Mouse (Mus musculus) c-Kit-negative CD71-positive TER-119-positive erythroid progenitor cells, embryonic 14.5 days (primary cell): ENCODE data around the gene Carnmt1.

Source experiments
- DNase-seq: peaks from one replicate; pipeline ENCODE4 v3.0.0-alpha.2; 2013; ENCODE audit warnings: low read depth, low spot score

The Carnmt1 gene

GRCm38 (mm10) chr19:18670608-18671007, at the start of gene Carnmt1:
Gene Carnmt1, plus strand, starts transcription at chr19:18670764.
- DNase-seq = peak; percentile 96

DNA sequence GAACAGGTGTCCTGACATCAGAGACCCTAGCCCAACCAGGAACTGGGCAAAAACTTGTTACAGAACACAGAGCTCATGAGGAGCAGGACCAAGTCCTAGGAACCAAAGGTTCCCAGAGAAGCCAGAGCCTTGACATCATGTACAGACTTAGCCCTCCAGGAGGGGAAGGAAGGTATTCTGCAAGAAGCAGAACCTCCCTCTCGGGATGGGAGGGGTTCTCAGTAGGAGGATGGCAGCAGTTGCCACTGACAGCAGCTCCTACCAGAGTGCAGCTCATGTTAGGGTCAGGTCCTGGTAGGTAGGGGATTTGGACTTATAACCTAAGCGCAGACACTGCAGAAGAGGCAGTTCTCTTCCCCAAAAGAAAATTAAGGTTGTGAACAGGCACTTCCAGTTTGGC, 46.7 kb upstream of the Carnmt1 start:
- no peak for DNase-seq

GRCm38 (mm10) chr19:18629589-18629988, 41.0 kb upstream of the Carnmt1 start:
- no peak for DNase-seq

DNA sequence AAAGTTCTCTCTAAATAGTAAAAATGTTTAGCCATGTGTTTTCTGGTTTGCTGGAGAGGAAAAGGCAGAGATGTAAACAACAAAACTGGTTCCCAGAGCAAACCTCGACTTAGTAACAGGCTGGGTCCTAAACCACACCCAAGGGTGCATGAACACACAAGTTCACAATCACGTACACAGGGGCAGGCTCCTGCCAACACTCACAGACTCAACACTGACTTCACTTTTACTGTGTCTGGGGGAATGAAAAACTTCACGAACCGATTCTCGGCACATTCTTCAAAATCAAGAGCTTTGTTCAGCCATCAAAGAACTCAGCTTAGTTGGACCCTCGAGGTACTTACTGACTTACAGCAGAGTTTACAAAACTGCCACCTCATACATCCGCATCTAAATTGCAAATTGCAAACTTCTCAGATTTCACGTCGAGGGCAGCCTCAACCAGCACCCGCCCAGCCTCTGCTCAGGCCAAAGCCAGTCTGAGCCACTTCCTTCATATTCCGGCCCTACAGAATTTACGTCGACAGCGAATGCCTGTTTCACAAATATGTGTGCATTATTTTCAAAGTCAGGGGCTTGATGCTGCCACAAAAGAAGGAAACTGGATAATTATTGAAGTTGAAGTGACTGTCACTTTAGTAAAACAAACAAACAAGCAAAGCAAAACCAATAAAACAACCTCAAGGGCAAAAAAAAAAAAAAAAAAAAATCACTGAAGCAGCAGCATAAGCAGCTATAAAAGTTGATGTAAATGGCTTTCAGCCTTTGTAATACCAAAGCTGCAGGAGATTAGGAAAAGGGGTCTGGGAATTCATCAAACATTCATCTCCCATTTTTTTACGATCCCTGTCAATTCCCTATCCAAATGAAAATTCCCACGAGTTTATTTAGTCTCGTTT, 40.1 kb upstream of the Carnmt1 start:
- DNase-seq = no peak

- no peak for DNase-seq
Measured at GRCm38 (mm10) chr19:18631161-18631643, 39.4 kb upstream of the Carnmt1 start.

DNA sequence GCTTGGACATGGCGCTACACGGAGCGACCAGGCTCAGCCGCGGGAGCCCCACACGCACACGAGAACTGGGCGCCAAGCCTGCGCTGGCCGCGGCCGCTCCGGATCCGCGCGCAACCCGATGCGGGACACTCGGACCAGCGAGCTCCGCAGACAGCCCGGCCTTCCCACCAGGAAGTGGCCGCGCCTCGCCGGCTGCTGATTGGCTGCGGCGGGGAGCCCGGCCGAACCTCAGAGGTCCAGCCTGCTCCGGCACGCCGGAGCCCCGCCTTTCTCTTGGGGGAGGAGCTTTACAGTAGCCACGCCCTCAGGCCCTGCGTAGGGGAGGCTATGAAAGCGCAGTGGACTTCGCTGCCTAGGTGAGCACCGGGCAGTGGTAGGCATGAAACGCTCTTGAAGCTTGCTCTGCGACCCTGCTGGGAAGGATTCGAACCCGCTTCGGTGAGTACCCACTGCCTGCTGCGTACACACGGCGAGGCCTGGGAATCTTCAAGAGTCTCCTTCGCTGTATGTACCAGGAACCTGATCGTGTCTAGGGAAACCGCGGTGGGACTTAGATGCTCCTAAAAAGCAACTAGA, 38.8 kb upstream of the Carnmt1 start, which contains the start of the genes Ostf1 and Nmrk1:
Gene Ostf1, minus strand, starts transcription at position 180 of the 576 bp plus-strand sequence.
Gene Nmrk1, plus strand, starts transcription at position 307 of the 576 bp plus-strand sequence.
- peak; percentile 85 for DNase-seq

DNA sequence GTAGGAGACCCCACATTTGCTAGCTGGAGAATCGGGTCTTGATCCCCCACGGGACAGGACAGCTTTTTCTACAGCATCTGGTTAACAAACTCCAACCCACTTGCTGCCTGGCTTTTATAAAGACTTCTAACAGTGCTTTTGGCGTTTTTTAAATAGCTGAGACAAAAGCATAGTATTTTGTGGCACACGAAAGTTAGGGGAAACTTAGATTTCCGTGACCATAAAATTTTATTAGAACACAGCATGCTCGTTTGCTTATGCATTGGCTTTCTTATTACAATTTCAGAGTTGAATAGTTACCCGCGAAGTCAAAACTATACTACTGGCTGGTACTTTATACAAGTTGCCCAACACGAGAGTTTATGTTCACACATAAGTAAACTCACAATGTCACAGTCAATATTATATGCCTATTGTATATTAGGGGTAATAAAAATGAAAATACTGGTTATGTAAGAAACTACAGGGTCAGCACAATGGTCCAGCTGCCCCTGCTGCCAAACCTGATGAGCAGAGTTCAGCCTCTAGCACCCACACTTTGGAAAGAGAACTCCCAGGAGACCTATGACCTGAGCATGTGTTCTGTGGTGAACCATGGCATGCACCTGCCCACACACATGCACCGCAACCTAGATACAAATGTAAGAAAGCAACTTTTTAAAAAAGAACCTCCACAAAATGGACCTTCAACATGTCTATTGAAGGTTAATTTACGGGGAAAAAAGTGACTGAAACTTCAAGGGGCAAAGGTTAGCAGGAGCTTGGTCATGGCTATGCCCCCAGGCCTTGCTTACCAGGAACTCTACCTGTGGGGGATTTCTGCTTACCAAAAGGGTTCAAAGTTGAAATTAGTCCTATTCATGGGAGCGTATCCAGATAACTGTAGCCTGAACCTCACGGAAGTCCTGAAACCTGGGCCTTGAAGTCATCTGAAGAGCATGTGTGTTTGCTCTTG, 38.1 kb upstream of the Carnmt1 start:
- DNase-seq = no peak

DNA sequence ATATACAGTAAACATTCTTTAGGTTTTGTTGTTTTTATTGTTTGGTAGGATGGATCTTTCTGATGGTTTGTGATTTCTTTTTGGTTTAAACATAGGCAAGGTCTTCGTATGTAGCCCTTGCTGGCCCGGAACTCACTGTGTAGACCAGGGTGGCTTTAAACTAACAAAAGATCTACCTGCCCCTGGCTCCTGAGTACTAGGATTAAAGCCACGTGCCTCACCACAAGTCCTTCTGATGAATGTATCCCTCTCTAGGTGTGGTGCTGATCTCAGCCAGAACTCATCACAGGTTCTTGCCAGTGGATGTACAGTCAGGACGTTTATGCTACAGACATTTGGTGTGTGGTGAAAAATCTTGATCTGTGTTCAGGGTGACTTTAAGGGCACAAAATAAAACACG, 32.6 kb upstream of the Carnmt1 start:
- no peak for DNase-seq

GRCm38 (mm10) chr19:18638949-18639348, 31.6 kb upstream of the Carnmt1 start:
- no peak for DNase-seq

- no peak for DNase-seq
Measured at GRCm38 (mm10) chr19:18639552-18639951, 31.0 kb upstream of the Carnmt1 start.

DNA sequence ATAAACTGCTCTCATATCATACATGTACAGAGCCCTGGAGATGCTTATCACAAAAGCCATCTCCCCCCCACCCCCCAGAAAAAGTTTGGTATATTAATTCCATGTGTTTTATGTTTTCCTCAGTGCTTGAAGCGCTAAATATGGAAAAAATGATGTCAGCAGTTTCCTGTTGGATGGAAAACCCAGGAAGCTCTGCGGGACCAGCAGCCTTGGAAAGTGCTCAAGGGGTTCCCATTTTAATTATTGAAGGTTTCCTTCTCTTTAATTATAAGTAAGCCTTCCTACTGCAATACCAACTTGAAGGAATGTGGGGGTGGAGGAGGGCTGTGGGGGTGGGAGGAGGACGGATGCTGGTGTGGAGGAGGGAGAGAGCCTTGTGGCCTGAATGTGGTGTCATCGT, 29.6 kb upstream of the Carnmt1 start:
- DNase-seq = no peak

- DNase-seq = no peak
Measured at GRCm38 (mm10) chr19:18643411-18643810, 27.2 kb upstream of the Carnmt1 start.

GRCm38 (mm10) chr19:18644084-18644483, 26.5 kb upstream of the Carnmt1 start:
- peak; percentile 79 for DNase-seq

DNA sequence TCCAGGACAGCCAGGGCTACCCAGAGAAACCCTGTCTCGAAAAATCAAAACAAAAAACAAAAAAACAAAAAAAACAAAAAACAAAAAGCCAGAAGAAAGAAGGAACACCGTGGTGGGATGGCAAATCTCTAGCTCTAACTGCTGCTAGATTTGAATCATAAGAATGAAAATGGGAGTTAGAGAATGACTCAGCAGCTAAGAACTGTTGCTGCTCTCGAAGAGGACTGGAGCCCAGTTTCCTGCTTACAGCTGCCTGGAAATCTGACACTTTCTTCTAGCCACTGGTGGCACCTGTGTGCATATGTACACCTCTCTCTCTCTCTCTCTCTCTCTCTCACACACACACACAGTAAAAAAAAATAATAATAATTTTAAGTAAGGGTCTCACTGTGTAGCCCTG, 24.2 kb upstream of the Carnmt1 start:
- DNase-seq = no peak

GRCm38 (mm10) chr19:18646853-18647420, 23.6 kb upstream of the Carnmt1 start:
- no peak for DNase-seq

GRCm38 (mm10) chr19:18647775-18648557, 22.6 kb upstream of the Carnmt1 start:
- no peak for DNase-seq

DNA sequence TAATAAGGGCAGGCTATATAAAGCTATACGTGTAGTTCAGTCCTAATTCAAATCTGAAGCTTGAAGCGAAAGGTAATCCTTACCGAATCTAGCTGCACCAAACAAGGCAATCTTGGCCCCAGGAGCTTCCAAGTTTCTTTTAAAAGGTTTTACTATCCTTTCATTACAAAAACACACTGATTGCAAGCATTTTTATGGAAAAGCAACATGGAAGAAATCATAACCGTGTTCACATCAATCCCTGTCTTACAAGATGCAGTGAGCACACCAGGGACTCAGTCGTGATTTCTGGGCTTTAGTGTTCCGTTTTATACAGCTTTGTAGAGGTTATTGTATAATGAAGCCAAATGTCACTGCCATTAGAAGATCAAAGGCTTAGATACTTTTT, 22.0 kb upstream of the Carnmt1 start:
- no peak for DNase-seq

- DNase-seq = no peak
Measured at GRCm38 (mm10) chr19:18649955-18650354, 20.6 kb upstream of the Carnmt1 start.

GRCm38 (mm10) chr19:18650473-18650872, 20.1 kb upstream of the Carnmt1 start:
- DNase-seq = no peak

DNA sequence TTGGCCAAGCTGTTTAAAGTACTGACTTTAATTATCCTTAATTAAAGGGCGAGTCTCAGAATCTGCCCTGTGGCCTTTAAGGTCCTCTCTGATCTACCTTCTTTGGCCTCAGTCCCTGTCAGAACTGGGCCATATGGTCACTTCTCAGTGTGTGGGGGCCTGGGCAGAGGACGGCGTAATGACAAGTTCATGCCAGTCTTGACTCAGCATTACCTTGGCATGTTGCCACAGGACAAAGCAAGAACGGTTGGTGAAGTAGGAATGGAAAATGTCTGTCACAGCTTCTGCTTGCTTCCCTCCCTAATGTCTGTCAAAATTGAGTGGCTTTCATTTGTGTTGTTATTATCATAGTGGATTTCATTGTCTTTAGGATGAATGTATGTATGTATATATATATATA, 18.0 kb upstream of the Carnmt1 start:
- DNase-seq = no peak

GRCm38 (mm10) chr19:18653058-18653457, 17.5 kb upstream of the Carnmt1 start:
- no peak for DNase-seq
